Mouse (Mus musculus): Measurements from ENCODE around the gene Ccno.

Gene Ccno

GRCm38 (mm10) chr13:112987532-112987943 is at the start of gene Ccno:
Ccno (plus strand) TSS chr13:112987802.
- DNase-seq (ENCODE audit: low spot score in 2 of 2): peak; percentile 93 to 95

GRCm38 (mm10) chr13:112938130-112938529 is 49.5 kb upstream of the Ccno start:
- DNase-seq (ENCODE audit: low spot score in 2 of 2): no peak

DNA sequence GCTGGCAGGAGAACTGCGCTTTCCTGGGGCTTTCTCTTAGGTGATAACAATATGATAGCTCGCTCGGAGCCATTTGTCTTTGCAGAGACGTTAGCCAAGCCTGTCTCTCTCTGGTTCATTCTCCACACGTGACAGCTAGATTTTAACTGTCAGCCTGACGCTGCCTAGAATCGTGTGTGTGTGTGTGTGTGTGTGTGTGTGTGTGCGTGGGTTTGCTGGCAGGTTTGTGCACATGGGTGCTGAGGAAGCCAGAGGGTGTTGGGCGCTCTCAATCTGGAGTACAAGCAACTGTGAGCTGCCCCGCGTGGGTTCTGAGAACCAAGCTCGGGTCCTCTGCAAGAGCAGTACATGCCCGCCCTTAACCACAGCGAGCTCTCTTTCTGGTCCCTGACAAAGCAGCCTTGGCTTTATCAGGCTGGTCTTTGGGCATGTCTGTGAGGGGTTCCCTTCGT is 45.7 kb upstream of the Ccno start:
- DNase-seq (ENCODE audit: low spot score in 2 of 2): peak in 1 of 2 experiments; percentile 17

GRCm38 (mm10) chr13:112945312-112945711 is 42.3 kb upstream of the Ccno start:
- no peak for DNase-seq (ENCODE audit: low spot score in 2 of 2)

DNA sequence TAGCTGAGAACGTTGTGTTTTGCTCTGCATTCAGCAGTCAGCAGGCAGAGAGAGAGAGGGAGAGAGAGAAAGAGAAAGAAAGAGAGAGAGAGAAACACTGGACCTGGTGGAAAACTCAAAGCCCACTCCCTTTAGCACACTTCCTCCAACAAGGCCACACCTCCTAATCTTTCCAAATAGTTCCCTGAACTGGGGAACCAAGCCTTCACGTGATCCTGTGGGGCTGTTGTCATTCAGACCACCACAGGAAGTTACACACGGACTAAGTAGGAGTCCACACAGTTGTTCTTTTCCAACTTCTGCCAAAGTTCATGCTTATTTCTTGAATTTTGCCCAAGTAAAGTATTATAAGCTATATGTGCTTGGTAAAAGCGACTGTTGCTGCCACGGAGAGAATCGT is 41.7 kb upstream of the Ccno start:
- DNase-seq (ENCODE audit: low spot score in 2 of 2): no peak

DNA sequence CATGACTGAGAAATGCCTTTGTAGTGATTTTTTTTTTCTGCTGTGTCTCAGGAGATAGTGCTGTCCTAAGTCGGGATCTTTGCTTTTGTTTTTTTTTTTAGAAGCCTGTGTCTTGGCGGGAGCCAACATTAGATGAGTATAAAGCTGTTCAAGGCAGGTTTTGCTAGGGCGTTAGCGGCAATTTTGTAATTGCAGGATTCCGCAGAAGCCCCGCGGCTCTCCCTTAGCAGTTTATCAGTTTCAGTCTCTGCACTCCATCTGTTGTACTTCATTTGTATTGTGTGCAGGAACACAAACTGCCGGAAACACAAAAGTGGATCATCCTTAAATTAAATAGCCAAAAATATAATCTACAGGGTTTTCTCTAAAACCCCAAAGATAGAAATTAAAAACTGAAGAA is 33.5 kb upstream of the Ccno start:
- DNase-seq (ENCODE audit: low spot score in 2 of 2): no peak

- no peak for DNase-seq (ENCODE audit: low spot score in 2 of 2)
Measured at GRCm38 (mm10) chr13:112963081-112963480, 24.5 kb upstream of the Ccno start.

GRCm38 (mm10) chr13:112964421-112964820 is 23.2 kb upstream of the Ccno start:
- DNase-seq (ENCODE audit: low spot score in 2 of 2): no peak

DNA sequence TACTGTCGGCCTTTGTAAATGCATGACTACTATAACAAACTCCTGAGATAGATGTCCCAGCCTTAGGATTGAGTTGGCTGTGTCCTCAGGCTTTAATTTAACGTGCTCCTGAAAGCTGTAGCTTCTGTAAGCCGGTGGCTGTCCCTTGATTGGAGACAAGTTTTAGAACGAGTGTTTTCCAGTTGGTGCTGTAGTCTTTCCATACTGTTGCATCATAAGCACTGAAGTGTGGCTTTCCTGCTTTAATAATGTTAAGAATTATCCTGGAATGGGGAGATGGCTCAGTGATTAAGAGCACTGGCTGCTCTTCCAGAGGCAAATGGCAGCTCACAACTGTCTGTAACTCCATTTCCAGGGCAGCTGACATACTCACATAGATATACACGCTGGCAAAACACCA is 20.3 kb upstream of the Ccno start:
- DNase-seq (ENCODE audit: low spot score in 2 of 2): no peak

DNA sequence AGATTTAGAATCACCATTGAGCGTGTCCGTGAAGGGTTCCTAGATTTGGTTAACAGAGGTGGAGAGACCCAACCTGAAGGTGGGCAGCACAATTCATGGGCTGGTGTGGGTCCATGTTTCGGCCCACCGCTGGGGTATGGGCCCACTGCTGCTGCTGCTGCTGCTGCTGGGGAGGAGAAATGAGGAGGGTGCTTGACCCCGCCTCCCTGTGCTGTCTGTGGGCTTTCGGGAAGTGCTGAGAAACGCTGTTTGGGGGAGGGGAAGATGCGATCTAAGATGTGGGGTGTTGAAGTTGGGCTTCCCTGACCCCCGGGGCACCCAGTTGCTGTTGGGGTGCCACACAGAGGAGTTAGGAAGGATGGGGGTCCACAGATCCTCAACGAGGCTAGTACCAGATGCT is 10.9 kb upstream of the Ccno start:
- no peak for DNase-seq (ENCODE audit: low spot score in 2 of 2)

DNA sequence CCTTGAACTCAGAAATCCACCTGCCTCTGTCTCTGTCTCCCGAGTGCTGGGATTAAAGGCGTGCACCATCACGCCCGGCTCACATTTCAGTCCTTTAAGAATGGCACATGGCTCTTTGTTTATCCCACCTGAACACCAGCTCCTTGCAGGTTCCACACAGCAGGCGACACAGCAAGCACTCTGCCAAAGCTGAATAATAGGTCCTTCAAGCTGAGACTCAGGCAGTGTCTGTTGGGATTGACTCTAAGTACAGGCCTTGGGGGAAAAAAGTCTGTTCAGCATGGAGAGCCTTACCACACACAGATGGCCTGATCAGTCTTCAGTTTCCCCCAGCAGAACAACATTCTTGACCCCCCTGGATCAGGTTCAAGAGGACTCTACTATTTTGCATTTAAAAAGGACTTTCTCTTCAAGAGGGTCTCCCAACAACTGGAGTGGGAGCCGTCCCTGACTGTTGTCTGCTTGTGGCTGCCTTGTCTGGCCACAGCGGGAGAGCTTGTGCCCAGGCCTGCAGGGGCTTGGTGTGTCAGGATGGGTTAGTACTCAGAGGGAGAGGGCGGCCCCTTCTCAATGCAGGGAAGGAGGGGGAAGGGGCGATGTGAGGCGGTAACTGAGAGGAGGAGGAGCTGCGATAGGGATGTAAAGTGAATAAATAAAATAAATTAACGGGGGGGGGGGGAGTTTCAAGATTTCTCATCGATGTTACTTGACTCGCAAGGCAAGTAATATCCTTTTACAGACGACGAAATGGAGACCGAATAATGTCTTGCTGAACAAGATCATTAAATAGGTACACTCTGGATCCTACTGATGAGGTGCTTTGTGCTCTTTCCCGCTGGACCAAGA is 1.8 kb upstream of the Ccno start:
- DNase-seq (ENCODE audit: low spot score in 2 of 2): no peak

GRCm38 (mm10) chr13:112986451-112986950 is 1.1 kb upstream of the Ccno start:
- DNase-seq (ENCODE audit: low spot score in 2 of 2): no peak

DNA sequence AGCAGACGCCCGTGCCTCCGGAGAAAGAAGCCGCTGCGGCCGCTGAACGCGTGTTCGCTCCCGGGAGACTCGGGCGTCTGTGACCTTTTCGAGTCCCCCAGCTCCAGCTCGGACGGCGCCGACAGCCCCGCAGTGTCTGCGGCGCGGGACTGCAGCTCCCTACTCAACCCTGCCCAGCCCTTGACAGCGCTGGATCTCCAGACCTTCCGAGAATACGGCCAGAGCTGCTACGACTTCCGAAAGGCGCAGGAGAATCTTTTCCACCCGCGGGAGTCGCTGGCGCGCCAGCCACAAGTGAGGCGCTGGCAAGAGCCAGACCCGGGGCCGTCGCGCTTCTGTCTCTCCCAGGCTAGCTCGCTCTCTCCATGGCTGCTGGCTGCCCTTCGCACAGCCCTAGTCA is 389 bp downstream of the Ccno start:
- no peak for DNase-seq (ENCODE audit: low spot score in 2 of 2)

DNA sequence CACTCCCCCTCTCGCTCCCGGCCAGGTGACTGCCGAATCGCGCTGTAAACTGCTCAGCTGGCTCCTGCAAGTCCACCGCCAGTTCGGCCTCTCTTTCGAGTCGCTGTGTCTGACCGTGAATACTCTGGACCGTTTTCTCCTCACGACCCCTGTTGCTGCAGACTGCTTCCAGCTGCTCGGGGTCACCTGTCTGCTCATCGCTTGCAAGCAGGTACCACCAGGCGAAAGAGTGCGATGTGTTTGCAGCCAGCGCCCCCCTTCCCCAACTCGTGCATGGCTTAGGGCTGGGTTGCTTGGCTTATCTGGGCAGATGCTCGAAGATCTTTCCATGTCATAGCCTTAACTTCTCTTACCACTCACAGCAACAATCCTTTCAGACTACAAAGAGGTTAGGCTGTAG is 1.3 kb downstream of the Ccno start:
- DNase-seq (ENCODE audit: low spot score in 2 of 2): no peak

GRCm38 (mm10) chr13:112989541-112989940 is 1.9 kb downstream of the Ccno start:
- DNase-seq (ENCODE audit: low spot score in 2 of 2): no peak

GRCm38 (mm10) chr13:112990346-112990745 is 2.7 kb downstream of the Ccno start:
- DNase-seq (ENCODE audit: low spot score in 2 of 2): no peak

DNA sequence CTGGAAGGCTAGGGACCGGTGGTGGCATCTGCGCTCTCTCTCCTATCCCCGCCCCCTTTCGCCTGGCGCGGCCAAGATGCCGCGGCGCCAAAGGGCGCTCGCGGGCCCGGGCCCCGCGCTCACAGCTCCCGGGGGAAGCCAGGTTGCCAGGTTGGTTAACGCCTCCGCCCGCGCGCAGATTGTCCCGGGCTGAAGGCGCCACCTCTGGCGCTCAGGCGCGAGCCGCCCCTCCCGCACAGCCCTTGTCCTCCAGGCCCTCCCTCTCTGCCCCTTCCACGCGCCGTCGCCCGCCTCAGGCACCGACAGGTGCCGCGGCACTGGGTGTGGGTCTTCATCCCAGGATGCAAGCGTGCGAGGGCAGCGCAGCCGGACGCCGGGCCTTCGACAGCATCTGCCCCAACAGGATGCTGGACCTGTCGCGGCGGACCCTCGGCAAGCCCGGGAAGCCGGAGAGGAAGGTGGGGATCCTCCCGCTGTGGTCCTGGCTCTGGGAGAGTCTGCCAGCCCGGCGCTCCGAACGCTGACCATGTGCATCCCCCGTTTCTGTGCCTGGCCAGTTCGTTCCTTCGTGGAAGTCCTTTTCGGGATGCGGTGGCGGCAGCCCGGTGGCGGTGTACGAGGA is 6.0 kb downstream of the Ccno start, which contains the start of gene Mcidas:
Gene Mcidas (plus strand): TSS at position 315 of the 622 bp plus-strand sequence.
- DNase-seq (ENCODE audit: low spot score in 2 of 2): no peak

DNA sequence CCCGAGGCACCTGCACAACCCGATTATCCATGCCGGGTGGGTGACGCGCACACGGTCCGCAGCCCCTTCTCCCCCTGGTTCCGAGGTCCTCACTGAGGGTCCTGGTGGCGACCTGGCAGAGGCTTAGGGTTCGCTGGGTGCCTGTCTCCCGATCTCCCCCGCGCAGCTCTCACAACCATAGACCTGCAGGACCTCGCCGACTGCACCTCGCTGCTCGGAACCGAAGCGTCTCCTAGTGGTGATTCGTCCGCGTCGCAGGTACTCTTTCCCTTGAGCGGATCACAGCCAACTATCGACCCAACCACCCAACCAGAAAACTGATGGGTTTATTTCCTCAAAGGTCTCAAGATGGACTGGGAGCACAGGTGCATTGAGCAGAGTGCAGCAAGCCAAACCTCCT is 6.6 kb downstream of the Ccno start:
- peak in 1 of 2 experiments; percentile 38 for DNase-seq (ENCODE audit: low spot score in 2 of 2)

- DNase-seq (ENCODE audit: low spot score in 2 of 2): no peak
Measured at GRCm38 (mm10) chr13:112996407-112996806, 8.8 kb downstream of the Ccno start.

DNA sequence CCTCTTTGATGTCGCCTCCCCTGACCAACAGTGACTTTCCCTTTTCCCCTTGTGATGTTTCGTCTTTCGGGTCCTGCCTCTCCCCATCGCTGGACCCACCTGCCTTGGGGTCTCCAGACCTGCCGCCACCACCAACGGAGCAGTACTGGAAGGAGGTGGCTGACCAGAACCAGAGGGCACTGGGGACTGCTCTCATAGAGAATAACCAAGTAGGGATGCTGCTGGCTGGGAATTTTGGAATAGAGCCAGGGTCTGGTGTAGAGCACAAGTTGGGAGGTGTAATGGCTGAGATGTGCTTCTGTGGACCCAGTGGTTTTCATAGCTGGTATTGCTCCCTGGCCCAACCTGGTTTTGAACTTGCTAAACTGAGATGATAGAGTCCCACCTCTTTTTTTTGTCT is 9.8 kb downstream of the Ccno start:
- DNase-seq (ENCODE audit: low spot score in 2 of 2): no peak

GRCm38 (mm10) chr13:112998427-112999201 is 11.0 kb downstream of the Ccno start:
- no peak for DNase-seq (ENCODE audit: low spot score in 2 of 2)

DNA sequence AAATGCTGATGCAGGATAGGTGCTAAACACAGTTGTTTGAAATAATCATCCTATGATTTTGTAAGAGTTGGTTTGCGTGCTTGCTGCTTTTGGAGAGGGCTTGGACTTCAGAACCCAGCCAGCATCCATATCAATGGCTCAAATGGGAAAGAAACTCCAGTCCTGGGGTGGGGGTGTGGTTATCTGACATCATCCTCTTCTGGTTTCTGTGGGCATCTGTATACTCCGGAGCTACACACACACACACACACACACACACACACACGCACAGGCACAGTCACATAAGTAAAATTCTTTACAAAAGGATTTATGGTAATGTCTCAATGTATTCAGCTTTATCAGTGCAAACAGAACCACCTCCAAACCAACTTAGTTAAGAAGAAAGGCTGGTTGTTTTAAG is 12.5 kb downstream of the Ccno start:
- DNase-seq (ENCODE audit: low spot score in 2 of 2): no peak
